Mouse (Mus musculus) liver, embryonic 11.5 days (tissue): Measurements from ENCODE around the gene Prrxl1. TPM values are rescaled to one million over a fixed set of nuclear protein-coding genes. Genes with fewer than 3 reads are reported as not detected.

Source experiments
- ATAC-seq: fragments of 200-750 bp; cut with Nextera tagmentation; replicated peaks from 2 replicates; pipeline ENCODE4 v1.8.0; 2017; ENCODE audit warnings: moderate number of reproducible peaks, mild to moderate bottlenecking, moderate TSS enrichment, moderate library complexity; ENCODE audit not compliant: low FRiP score
- DNase-seq: peaks from one replicate; pipeline ENCODE4 v3.0.0-alpha.2; 2017; ENCODE audit warnings: low spot score
- H3K27ac ChIP-seq: fragments of 300-500 bp; sonication (generic); 2 replicates; pipeline ENCODE4 v1.5.1; 2014; ENCODE audit warnings: mild to moderate bottlenecking, low read depth, low read length, control low read depth
- H3K27me3 ChIP-seq: fragments of 300-500 bp; sonication (generic); replicated peaks from 2 replicates; pipeline ENCODE4 v1.6.1; 2014; ENCODE audit warnings: low read length, mixed read lengths; ENCODE audit not compliant: control insufficient read depth, insufficient read depth
- H3K36me3 ChIP-seq: fragments of 300-500 bp; sonication (generic); 2 replicates; pipeline ENCODE4 v1.6.1; 2014; ENCODE audit warnings: mild to moderate bottlenecking, low read length, moderate library complexity, mixed read lengths; ENCODE audit not compliant: control insufficient read depth, insufficient read depth
- H3K4me1 ChIP-seq: fragments of 300-500 bp; sonication (generic); replicated peaks from 2 replicates; pipeline ENCODE4 v1.6.1; 2014; ENCODE audit warnings: low read length, mixed read lengths; ENCODE audit not compliant: control insufficient read depth, insufficient read depth
- H3K4me2 ChIP-seq: fragments of 300-500 bp; sonication (generic); 2 replicates; pipeline ENCODE4 v1.6.1; 2014; ENCODE audit warnings: mild to moderate bottlenecking, control low read depth, moderate library complexity
- H3K4me3 ChIP-seq: fragments of 300-500 bp; sonication (generic); 2 replicates; pipeline ENCODE4 v1.5.1; 2014; ENCODE audit warnings: low read depth, low read length, control low read depth
- H3K9ac ChIP-seq: fragments of 300-500 bp; sonication (generic); 2 replicates; pipeline ENCODE4 v1.6.1; 2014; ENCODE audit warnings: low read depth, low read length, control low read depth
- H3K9me3 ChIP-seq: fragments of 300-500 bp; sonication (generic); 2 replicates; pipeline ENCODE4 v1.6.1; 2016; ENCODE audit warnings: low read length, inconsistent platforms, mixed read lengths; ENCODE audit not compliant: control insufficient read depth
- WGBS: fragments of 180-500 bp; shearing (Covaris S2); extraction: QIAGEN DNeasy Blood & Tissue Kit; methylation state at CpG from one replicate; pipeline ENCODE4 v1.1.7; 2014; 5-methylcytosine and 5-hydroxymethylcytosine counted together
- polyA plus RNA-seq: library from polyadenylated mRNA; unstranded; fragments of >200 nt; fragmentation: Nextera tagmentation; extraction: Ambion mirVana; gene quantifications from 2 replicates; pipeline ENCODE4 v1.2.1, GENCODE M21; 2014

Gene Prrxl1
- polyA plus RNA-seq, 1 experiment from 2014 or later, result not detected

DNA sequence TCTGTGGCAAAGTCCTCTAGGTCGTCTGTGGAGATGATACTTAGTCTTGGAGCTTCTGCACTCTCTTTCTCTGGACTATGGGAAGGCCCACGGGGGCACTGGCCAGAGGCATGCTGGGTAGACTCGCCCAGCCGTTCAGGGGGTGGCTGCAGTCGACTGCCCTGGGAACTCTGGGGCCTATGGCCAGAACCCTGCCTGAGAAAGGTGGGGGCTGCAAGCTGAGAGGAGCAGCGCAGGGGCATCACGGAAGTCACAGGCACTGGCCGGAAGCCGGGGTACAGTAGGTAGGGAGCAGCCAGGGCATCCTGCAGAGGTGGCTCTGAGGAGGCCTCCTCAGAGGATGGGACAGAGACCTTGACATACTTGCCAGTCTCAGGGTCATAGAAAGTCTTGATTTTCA is 60.6 kb downstream of the Prrxl1 start:
- ATAC-seq (no peak), DNase-seq (no peak)
- Histone ChIP-seq H3K4me1 (no peaks in the 10 kb centered on the region), H3K27ac (no peak overlapping the region), H3K27me3 (no peaks in the 10 kb centered on the region; the same call in 1 of the 2 replicates), H3K9me3 (no peaks in the 10 kb centered on the region), H3K36me3 (no peaks in the 10 kb centered on the region), H3K4me3 (no peak overlapping the region), H3K9ac (no peak overlapping the region), H3K4me2 (no peak overlapping the region)
- whole genome bisulfite sequencing, result 75% methylated on average over 9 of the region's 9 CpGs

DNA sequence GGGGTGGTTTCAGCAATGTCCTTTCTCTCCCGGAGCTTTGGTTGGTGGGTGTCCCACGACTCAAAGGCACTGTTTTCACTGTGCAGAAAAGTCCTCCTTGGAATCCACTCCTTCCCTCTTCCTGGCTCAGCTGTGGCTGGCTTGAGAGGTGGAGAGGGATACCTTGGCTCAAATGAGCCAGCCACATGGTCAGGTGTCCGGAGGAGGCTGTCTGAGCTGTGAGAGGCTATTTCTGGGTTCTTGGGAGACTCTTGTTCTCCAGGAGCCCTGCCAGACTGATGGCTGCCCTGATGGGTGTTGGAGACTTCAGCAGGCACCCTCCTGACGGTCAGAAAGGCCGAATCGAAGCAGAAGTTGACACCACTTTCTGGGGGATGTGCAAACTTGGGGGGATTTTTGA is 63.9 kb downstream of the Prrxl1 start:
- ATAC-seq (no peak), DNase-seq (no peak)
- 70% methylated on average over 6 of the region's 6 CpGs for WGBS
- H3K27me3 ChIP-seq, result no peaks in the 10 kb centered on the region; the same call in 1 of the 2 replicates
- H3K9ac ChIP-seq, result no peak overlapping the region
- no peak overlapping the region for H3K4me2 ChIP-seq
- H3K36me3 ChIP-seq, result no peaks in the 10 kb centered on the region
- H3K4me3 ChIP-seq, result no peak overlapping the region
- H3K4me1 ChIP-seq, result no peaks in the 10 kb centered on the region
- no peak overlapping the region for H3K27ac ChIP-seq
- no peaks in the 10 kb centered on the region for H3K9me3 ChIP-seq

DNA sequence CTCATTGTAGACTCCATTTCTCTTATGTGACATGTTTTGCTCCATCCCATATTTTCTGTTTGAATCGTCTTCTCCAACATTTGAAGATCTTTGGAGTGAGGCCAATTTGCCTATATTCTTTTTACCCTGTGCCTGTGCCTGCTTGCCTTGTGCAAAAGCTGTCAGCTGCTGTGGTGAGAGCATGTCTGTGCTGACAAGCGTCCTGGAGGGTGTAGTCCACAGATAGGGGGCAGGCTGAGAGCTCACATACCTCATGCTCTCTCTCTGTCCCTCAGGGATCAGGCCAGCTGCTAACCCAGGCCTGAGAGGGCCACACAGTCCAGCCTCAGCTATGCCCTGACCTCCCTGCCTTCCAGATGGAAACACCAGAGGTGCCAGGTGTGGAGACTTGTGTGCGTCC is 74.0 kb downstream of the Prrxl1 start:
- no peak for ATAC-seq
- H3K9me3 ChIP-seq, result no peaks in the 10 kb centered on the region
- H3K27me3 ChIP-seq, result no peaks in the 10 kb centered on the region
- H3K9ac ChIP-seq, result no peak overlapping the region
- no peak overlapping the region for H3K27ac ChIP-seq
- H3K4me2 ChIP-seq, result no peak overlapping the region
- H3K36me3 ChIP-seq, result no peaks in the 10 kb centered on the region
- H3K4me3 ChIP-seq, result no peak overlapping the region
- 64% methylated on average over 3 of the region's 3 CpGs for WGBS
- no peaks in the 10 kb centered on the region for H3K4me1 ChIP-seq
- no peak for DNase-seq

DNA sequence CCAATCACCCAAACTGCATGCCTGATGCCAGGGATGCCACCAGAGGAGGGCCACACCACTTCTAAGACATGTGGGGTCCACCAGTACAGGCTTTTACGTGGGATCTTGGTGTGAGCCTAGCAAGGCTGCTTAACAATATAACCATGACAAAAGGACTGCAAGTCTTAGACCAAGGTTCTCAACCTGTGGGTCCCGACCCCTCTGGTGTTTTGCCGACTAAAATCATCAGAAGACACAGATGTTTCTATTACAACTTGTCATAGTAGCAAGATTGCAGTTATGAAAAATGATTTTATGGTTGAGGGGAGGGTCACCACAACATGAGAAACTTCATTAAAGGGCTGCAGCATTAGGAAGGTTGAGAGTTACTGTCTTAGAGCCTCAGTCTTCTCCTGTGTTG is 79.4 kb downstream of the Prrxl1 start:
- DNase-seq, result no peak
- Histone ChIP-seq H3K27me3 (no peaks in the 10 kb centered on the region), H3K9ac (no peak overlapping the region), H3K9me3 (no peaks in the 10 kb centered on the region), H3K36me3 (no peaks in the 10 kb centered on the region), H3K4me2 (no peak overlapping the region), H3K27ac (no peak overlapping the region), H3K4me1 (no peaks in the 10 kb centered on the region), H3K4me3 (no peak overlapping the region)
- ATAC-seq, result no peak
- 65% methylated on average over 3 of the region's 3 CpGs for WGBS

DNA sequence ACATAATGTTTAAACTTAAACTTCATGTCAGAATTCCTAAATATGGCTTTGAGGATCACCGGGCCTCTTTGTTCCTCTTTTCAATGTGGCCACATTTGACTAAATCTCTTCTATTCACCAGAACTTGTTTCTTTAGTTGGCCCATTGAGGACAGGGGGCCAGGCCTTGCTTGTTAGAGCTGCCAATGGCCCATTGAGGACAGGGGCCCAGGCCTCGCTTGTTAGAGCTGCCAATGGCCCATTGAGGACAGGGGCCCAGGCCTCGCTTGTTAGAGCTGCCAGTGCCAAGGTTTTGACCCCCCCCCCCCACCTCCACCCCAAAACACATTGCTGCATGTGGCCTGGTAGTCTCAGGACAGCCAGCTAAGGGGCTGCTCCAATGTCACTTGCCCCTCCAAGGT is 82.4 kb downstream of the Prrxl1 start:
- Histone ChIP-seq H3K27me3 (0 out of 2 replicates have a peak, but pooled peaks cover 2% of the 10 kb centered on the region), H3K9me3 (no peaks in the 10 kb centered on the region), H3K4me3 (no peak overlapping the region), H3K36me3 (no peaks in the 10 kb centered on the region), H3K4me1 (no peaks in the 10 kb centered on the region; the same call in 1 of the 2 replicates), H3K9ac (no peak overlapping the region), H3K27ac (no peak overlapping the region), H3K4me2 (no peak overlapping the region)
- WGBS, result 78% methylated on average over 3 of the region's 3 CpGs
- no peak for ATAC-seq
- DNase-seq, result no peak

DNA sequence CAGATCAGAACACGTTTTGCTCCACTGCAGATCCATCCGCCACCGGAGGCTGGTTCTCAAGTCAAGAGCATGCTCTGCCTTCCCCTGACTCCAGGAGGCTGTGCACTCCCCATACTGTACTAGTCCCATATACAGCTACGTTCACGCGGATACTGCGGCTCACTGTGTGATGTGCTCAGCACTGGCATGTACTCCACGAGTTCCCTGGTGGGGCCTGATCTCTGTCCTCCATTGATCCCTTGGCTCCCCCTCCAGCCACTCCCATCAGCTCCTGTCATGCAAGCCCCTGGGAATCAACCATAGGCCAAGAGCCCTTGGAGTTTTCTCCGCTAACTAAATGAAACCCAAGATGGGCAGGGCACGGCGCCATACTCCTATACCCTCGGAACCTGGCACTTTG is 83.3 kb downstream of the Prrxl1 start:
- Histone ChIP-seq H3K4me3 (no peak overlapping the region), H3K27ac (no peak overlapping the region)

DNA sequence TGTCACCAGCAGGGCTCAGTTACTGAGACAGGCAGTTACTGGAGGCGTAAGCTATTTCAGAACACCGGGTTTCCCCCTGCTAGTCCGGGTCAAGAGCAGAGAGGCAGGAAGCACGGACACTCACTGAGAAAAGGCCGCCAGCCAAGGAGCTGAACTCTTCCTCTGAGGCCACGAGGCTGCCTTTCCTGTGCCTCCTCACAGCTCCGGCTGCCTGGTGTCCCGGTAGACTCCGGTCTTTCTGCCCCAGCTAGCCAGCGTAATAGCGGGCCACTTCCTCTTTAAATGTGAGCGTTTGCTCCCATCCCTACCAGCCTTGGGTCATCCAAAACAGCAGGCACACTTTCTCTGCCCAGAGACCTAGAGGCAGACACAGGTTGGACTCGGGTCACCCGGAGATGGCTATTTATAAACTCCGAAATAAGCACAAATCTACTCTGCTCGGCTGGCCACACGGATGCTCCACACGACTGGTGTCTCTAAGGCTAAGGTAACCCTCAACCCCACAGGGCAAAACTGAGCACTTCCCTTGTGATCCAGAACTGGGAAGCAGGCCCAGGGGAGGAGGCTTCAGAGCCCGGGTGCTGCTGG is 84.1 kb downstream of the Prrxl1 start:
- Histone ChIP-seq H3K27ac (no peak overlapping the region), H3K9me3 (no peaks in the 10 kb centered on the region), H3K36me3 (no peaks in the 10 kb centered on the region), H3K27me3 (0 out of 2 replicates have a peak, but pooled peaks cover 2% of the 10 kb centered on the region), H3K4me1 (no peaks in the 10 kb centered on the region; the same call in 1 of the 2 replicates), H3K4me3 (no peak overlapping the region), H3K4me2 (no peak overlapping the region), H3K9ac (no peak overlapping the region)
- DNase-seq (no peak), ATAC-seq (no peak)
- WGBS, result 39% methylated on average over 19 of the region's 19 CpGs

More for the DNA sequence above, 83.3 kb downstream of the Prrxl1 start:
- Histone ChIP-seq H3K9ac (no peak overlapping the region), H3K4me2 (no peak overlapping the region), H3K9me3 (no peaks in the 10 kb centered on the region), H3K36me3 (no peaks in the 10 kb centered on the region), H3K4me1 (no peaks in the 10 kb centered on the region; the same call in 1 of the 2 replicates), H3K27me3 (0 out of 2 replicates have a peak, but pooled peaks cover 2% of the 10 kb centered on the region)
- DNase-seq, result no peak
- no peak for ATAC-seq
- WGBS, result 92% methylated on average over 12 of the region's 12 CpGs

DNA sequence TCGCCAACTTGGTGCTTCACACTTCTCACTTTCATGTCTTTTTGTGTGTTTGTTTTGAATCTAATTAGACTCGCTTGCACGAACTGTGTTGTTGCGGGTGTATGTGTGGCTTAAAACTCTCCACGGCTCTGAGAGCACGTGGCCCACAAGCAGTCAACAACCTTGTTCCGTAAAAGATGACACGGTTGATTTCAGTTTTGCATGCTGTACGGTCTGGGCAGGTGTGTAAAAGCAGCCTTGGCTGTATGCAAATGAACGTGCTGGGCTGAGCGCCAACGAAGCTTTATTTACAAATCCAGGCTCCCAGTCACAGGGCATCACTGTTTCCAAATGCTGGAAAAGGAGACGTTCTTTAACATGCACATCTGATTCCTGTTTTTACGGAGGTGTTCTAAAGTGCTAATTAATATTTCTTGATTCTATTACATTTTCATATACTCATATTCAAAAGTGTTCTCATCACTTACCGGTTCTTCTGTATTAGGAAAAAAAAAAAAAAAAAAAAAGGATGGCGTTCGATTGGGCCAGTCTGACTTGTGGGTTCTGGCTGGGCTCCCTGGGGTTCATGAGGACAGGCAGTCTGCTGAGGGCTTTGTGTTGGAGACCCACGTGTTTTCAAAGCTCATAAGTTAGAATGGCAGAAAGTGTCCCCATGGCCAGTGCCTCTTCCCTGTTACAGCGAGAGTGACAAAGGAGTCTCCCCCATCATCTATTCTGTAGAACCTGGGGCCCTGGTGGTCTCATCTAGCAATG is 85.0 kb downstream of the Prrxl1 start:
- H3K4me1 ChIP-seq, result no peaks in the 10 kb centered on the region; the same call in 1 of the 2 replicates

DNA sequence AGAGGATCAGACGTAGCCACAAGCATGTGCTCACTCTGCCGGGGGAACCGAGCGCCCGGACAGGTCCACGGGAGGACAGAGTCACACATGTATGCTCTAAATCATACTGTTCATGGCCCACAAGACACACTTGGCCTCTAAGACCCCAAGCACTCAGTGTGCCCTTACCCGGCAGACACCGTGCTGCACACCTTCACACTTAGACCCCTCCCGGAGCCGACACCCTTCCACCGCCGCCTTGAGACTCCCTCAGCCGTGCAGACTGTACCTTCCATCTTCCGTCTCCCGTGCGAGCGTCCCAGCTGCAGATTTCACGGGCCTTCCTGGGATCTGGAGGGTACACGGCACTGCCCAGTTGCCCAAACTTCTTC is 85.5 kb downstream of the Prrxl1 start:
- DNase-seq, result no peak
- Histone ChIP-seq H3K4me1 (no peaks in the 10 kb centered on the region; the same call in 1 of the 2 replicates), H3K4me2 (no peak overlapping the region), H3K27ac (no peak overlapping the region), H3K4me3 (no peak overlapping the region), H3K27me3 (0 out of 2 replicates have a peak, but pooled peaks cover 2% of the 10 kb centered on the region), H3K36me3 (no peaks in the 10 kb centered on the region), H3K9ac (no peak overlapping the region), H3K9me3 (no peaks in the 10 kb centered on the region)
- 76% methylated on average over 19 of the region's 19 CpGs for WGBS
- no peak for ATAC-seq

More for the DNA sequence above, 85.0 kb downstream of the Prrxl1 start:
- H3K4me3 ChIP-seq, result no peak overlapping the region
- no peak overlapping the region for H3K4me2 ChIP-seq
- no peak overlapping the region for H3K27ac ChIP-seq
- DNase-seq, result no peak
- H3K27me3 ChIP-seq, result 0 out of 2 replicates have a peak, but pooled peaks cover 2% of the 10 kb centered on the region
- H3K9me3 ChIP-seq, result no peaks in the 10 kb centered on the region
- WGBS, result 76% methylated on average over 19 of the region's 19 CpGs
- ATAC-seq, result no peak
- no peaks in the 10 kb centered on the region for H3K36me3 ChIP-seq
- H3K9ac ChIP-seq, result no peak overlapping the region
